Mouse (Mus musculus): ENCODE results near the gene Mdn1. TPM values are rescaled to one million over a fixed set of nuclear protein-coding genes. Genes with fewer than 3 reads are reported as not detected.

The Mdn1 gene
- total and polyA plus RNA-seq, 3 experiments: 31.1 to 89.5 (median 53.5) TPM

- in situ Hi-C loops (cut with MboI; ENCODE audit: low pct_ligation_motif_present, low pct_unique_long_range_greater_than_20kb, low sequenced_read_pairs): loop anchor here (25.0 kb wide), 1 partner anchor 366 kb away; the partner anchor contains the start of gene Rragd
These were observed 35.3 kb upstream of the Mdn1 start for GRCm38 (mm10) chr4:32621637-32622036.

GRCm38 (mm10) chr4:32651669-32652068, 5.2 kb upstream of the Mdn1 start:
- dilution Hi-C loops (cut with MboI; ENCODE audit: extremely low pct_ligation_motif_present, extremely low pct_unique_long_range_greater_than_20kb, low sequenced_read_pairs) (no loop called here), in situ Hi-C loops (cut with MboI; ENCODE audit: low pct_ligation_motif_present, low pct_unique_long_range_greater_than_20kb, low sequenced_read_pairs) (no loop called here)
- no peaks in the 10 kb centered on the region for H3K27me3 ChIP-seq (replicated peaks)
- DNase-seq (ENCODE audit: extremely low read depth): no peak
- no peak overlapping the region for H3K9ac ChIP-seq (ENCODE audit: insufficient read depth, low read depth)
- no peak overlapping the region for H3K27ac ChIP-seq (ENCODE audit: insufficient read depth, low read depth)
- no peaks in the 10 kb centered on the region for H3K9me3 ChIP-seq (replicated peaks; ENCODE audit: low read length)
- peaks cover 17 to 64% of the 10 kb centered on the region in 2 experiments for H3K36me3 ChIP-seq (replicated peaks in 1 of 2; ENCODE audit: control insufficient read depth in 1 of 2, insufficient read depth in 1 of 2, low read length in 1 of 2)
- H3K4me3 ChIP-seq (replicated peaks in 1 of 3; ENCODE audit: low read depth in 2 of 3, low read length in 2 of 3, poor library complexity in 1 of 3): no peak overlapping the region
- TF ChIP-seq NELFE (IDR thresholded peaks at IDR 0.05; ENCODE audit: low read depth, low read length): no peak
- TF ChIP-seq USF1 (IDR thresholded peaks at IDR 0.05; ENCODE audit: low read depth, low read length): no peak
- TF ChIP-seq SMC3 (IDR thresholded peaks at IDR 0.05; ENCODE audit: low read depth, low read length): no peak
- H3K4me1 ChIP-seq (ENCODE audit: control insufficient read depth in 1 of 2, insufficient read depth in 2 of 2): peaks cover 0 to 8% of the 10 kb centered on the region in 2 experiments; a peak in 1 of 4 replicates
- no peaks in the 10 kb centered on the region for H3K79me2 ChIP-seq (replicated peaks; ENCODE audit: control insufficient read depth, extremely low read depth, insufficient read depth, poor library complexity, severe bottlenecking)
- no peak overlapping the region for H3K4me2 ChIP-seq (ENCODE audit: insufficient read depth, low read depth, poor library complexity, severe bottlenecking)

More at GRCm38 (mm10) chr4:32621637-32622036, 35.3 kb upstream of the Mdn1 start:
- TF ChIP-seq HCFC1 (IDR thresholded peaks at IDR 0.05; ENCODE audit: low read depth, low read length) (no peak), ZKSCAN1 (IDR thresholded peaks at IDR 0.05; ENCODE audit: borderline replicate concordance, low read depth, low read length) (no peak), NELFE (IDR thresholded peaks at IDR 0.05; ENCODE audit: low read depth, low read length) (no peak), USF1 (IDR thresholded peaks at IDR 0.05; ENCODE audit: low read depth, low read length) (no peak), PAX5 (IDR thresholded peaks at IDR 0.05; ENCODE audit: low read length) (no peak), EP300 (IDR thresholded peaks at IDR 0.05; ENCODE audit: low read length) (no peak), RCOR1 (conservative IDR thresholded peaks at IDR 0.05; ENCODE audit: low read depth, low read length) (no peak), NRF1 (IDR thresholded peaks at IDR 0.05; ENCODE audit: low read depth, low read length) (no peak)
- peaks cover 19 to 58% of the 10 kb centered on the region in 2 experiments for H3K36me3 ChIP-seq (replicated peaks in 1 of 2; ENCODE audit: control insufficient read depth in 1 of 2, insufficient read depth in 1 of 2, low read length in 1 of 2)
- no peak for DNase-seq (ENCODE audit: extremely low read depth)
- H3K27ac ChIP-seq (ENCODE audit: insufficient read depth, low read depth): no peak overlapping the region
- H3K4me3 ChIP-seq (replicated peaks in 1 of 3; ENCODE audit: low read depth in 2 of 3, low read length in 2 of 3, poor library complexity in 1 of 3): no peak overlapping the region
- H3K79me2 ChIP-seq (replicated peaks; ENCODE audit: control insufficient read depth, extremely low read depth, insufficient read depth, poor library complexity, severe bottlenecking): peaks cover 89% of the 10 kb centered on the region
- dilution Hi-C loops (cut with MboI; ENCODE audit: extremely low pct_ligation_motif_present, extremely low pct_unique_long_range_greater_than_20kb, low sequenced_read_pairs): no loop called here
- no peak overlapping the region for H3K4me2 ChIP-seq (ENCODE audit: insufficient read depth, low read depth, poor library complexity, severe bottlenecking)
- no peaks in the 10 kb centered on the region for H3K9me3 ChIP-seq (replicated peaks; ENCODE audit: low read length)
- peaks cover 8 to 38% of the 10 kb centered on the region in 2 experiments for H3K4me1 ChIP-seq (ENCODE audit: control insufficient read depth in 1 of 2, insufficient read depth in 2 of 2)
- no peak overlapping the region for H3K9ac ChIP-seq (ENCODE audit: insufficient read depth, low read depth)
- H3K27me3 ChIP-seq (replicated peaks): no peaks in the 10 kb centered on the region

GRCm38 (mm10) chr4:32656146-32656904, 594 bp upstream of the Mdn1 start:
- in situ Hi-C loops (cut with MboI; ENCODE audit: low pct_ligation_motif_present, low pct_unique_long_range_greater_than_20kb, low sequenced_read_pairs): no loop called here
- TF ChIP-seq MAFK (IDR thresholded peaks at IDR 0.05; ENCODE audit: insufficient replicate concordance, low read length) (no peak), USF1 (IDR thresholded peaks at IDR 0.05; ENCODE audit: low read depth, low read length) (no peak), HCFC1 (IDR thresholded peaks at IDR 0.05; ENCODE audit: low read depth, low read length) (no peak), MEF2A (IDR thresholded peaks at IDR 0.05; ENCODE audit: borderline replicate concordance, low read depth, low read length) (no peak), RCOR1 (conservative IDR thresholded peaks at IDR 0.05; ENCODE audit: low read depth, low read length) (no peak), CTCF (conservative IDR thresholded peaks at IDR 0.05 in 1 of 2, IDR thresholded peaks at IDR 0.05 in 1 of 2; ENCODE audit: low read depth in 2 of 2, low read length in 2 of 2) (peak in 1 of 2 experiments; percentile 28; a peak in 1 of 4 replicates), EP300 (IDR thresholded peaks at IDR 0.05; ENCODE audit: low read length) (no peak), ZNF384 (IDR thresholded peaks at IDR 0.05; ENCODE audit: low read depth, low read length) (no peak), E2F4 (IDR thresholded peaks at IDR 0.05; ENCODE audit: insufficient replicate concordance, low read depth, low read length) (0 out of 2 replicates have a peak, but pooled peaks have one; percentile 13), BHLHE40 (IDR thresholded peaks at IDR 0.05; ENCODE audit: low read depth, low read length) (no peak), MAX (IDR thresholded peaks at IDR 0.05; ENCODE audit: low read length) (no peak)
- Histone ChIP-seq H3K9ac (ENCODE audit: insufficient read depth, low read depth) (peak overlapping the region; percentile 35), H3K9me3 (replicated peaks; ENCODE audit: low read length) (no peaks in the 10 kb centered on the region), H3K36me3 (replicated peaks in 1 of 2; ENCODE audit: control insufficient read depth in 1 of 2, insufficient read depth in 1 of 2, low read length in 1 of 2) (peaks cover 6 to 49% of the 10 kb centered on the region in 2 experiments), H3K27me3 (replicated peaks) (no peaks in the 10 kb centered on the region), H3K27ac (ENCODE audit: insufficient read depth, low read depth) (peak overlapping the region; percentile 57; the same call in 1 of the 2 replicates), H3K4me2 (ENCODE audit: insufficient read depth, low read depth, poor library complexity, severe bottlenecking) (peak overlapping the region; percentile 47), H3K4me3 (replicated peaks in 1 of 3; ENCODE audit: low read depth in 2 of 3, low read length in 2 of 3, poor library complexity in 1 of 3) (peak overlapping the region; percentile 39 to 85 (median 57)), H3K4me1 (ENCODE audit: control insufficient read depth in 1 of 2, insufficient read depth in 2 of 2) (peaks cover 0 to 22% of the 10 kb centered on the region in 2 experiments; a peak in 2 of 4 replicates), H3K79me2 (replicated peaks; ENCODE audit: control insufficient read depth, extremely low read depth, insufficient read depth, poor library complexity, severe bottlenecking) (peaks cover 43% of the 10 kb centered on the region)
- peak; percentile 37 for DNase-seq (ENCODE audit: extremely low read depth)
- dilution Hi-C loops (cut with MboI; ENCODE audit: extremely low pct_ligation_motif_present, extremely low pct_unique_long_range_greater_than_20kb, low sequenced_read_pairs): no loop called here

Data from CH12.LX (cell line).